ENCODE assay signal across 8 mouse cellular contexts in genomic region chr5:129385965-129386643, GRCm38 (mm10).
DNase-seq lines count a peak whose midpoint lies in the region; ATAC-seq and TF ChIP-seq lines count a peak whose summit lies in the region.
"Not testable (repeated sequence)": the region's sequence is repeated elsewhere in the genome, so short reads cannot be mapped to it uniquely, and the experiment has no call there.

No protein-coding gene starts in this region.

- H3K9ac ChIP-seq in heart, embryonic 11.5 days (ENCODE audit: low read depth, low read length); hindbrain, embryonic 15.5 days; kidney, postnatal 0 days (ENCODE audit: low read depth, low read length); liver, embryonic 15.5 days; midbrain, embryonic 11.5 days (ENCODE audit: low read length): not testable (repeated sequence)

- H3K27ac ChIP-seq in heart, embryonic 11.5 days (ENCODE audit: low read depth, low read length); hindbrain, embryonic 15.5 days (replicated peaks); kidney, postnatal 0 days; liver, embryonic 15.5 days (replicated peaks); midbrain, embryonic 11.5 days (ENCODE audit: low read depth, low read length): not testable (repeated sequence)

- peak; percentile 46 for ATAC-seq in activated CD4-positive, CD25-positive, alpha-beta regulatory T cell, adult 4 months
- ATAC-seq in erythroblast, adult 5-6 weeks (replicated peaks; ENCODE audit: low FRiP score, poor library complexity, severe bottlenecking) = 0 out of 2 replicates have a peak, but pooled peaks have one; percentile 63
- ATAC-seq in heart, embryonic 11.5 days (replicated peaks; ENCODE audit: insufficient number of reproducible peaks, low FRiP score, low TSS enrichment) = peak; percentile 70; the same call in 1 of the 2 replicates
- ATAC-seq in hindbrain, embryonic 15.5 days (ENCODE audit: low FRiP score, low read depth) = peak; percentile 87
- peak; percentile 85 for ATAC-seq in kidney, postnatal 0 days (replicated peaks; ENCODE audit: low FRiP score, low read depth)
- peak; percentile 66; the same call in 1 of the 2 replicates for ATAC-seq in liver, embryonic 15.5 days (ENCODE audit: insufficient read depth)
- peak; percentile 92 for ATAC-seq in midbrain, embryonic 11.5 days (ENCODE audit: low FRiP score)

- H3K4me1 ChIP-seq in heart, embryonic 11.5 days (ENCODE audit: control insufficient read depth, insufficient read depth, low read length); hindbrain, embryonic 15.5 days (replicated peaks); kidney, postnatal 0 days (replicated peaks; ENCODE audit: insufficient read depth, low read length); liver, embryonic 15.5 days (replicated peaks); midbrain, embryonic 11.5 days (ENCODE audit: control insufficient read depth, insufficient read depth, low read length): not testable (repeated sequence)

- TF ChIP-seq CTCF in kidney, postnatal 0 days (IDR thresholded peaks at IDR 0.05; ENCODE audit: low read depth) = not testable (repeated sequence)

- H3K27me3 ChIP-seq in heart, embryonic 11.5 days (ENCODE audit: control insufficient read depth, insufficient read depth, low read length); hindbrain, embryonic 15.5 days; kidney, postnatal 0 days (ENCODE audit: insufficient read depth, low read length); liver, embryonic 15.5 days; midbrain, embryonic 11.5 days (ENCODE audit: control insufficient read depth, insufficient read depth, low read length): not testable (repeated sequence)

- 67% methylated on average over 2 of the region's 7 CpGs for WGBS in heart, embryonic 11.5 days (ENCODE audit: insufficient replicate concordance)
- 58% methylated on average over 2 of the region's 7 CpGs for WGBS in hindbrain, embryonic 15.5 days
- WGBS in kidney, postnatal 0 days = 74% methylated on average over 2 of the region's 7 CpGs
- 69% methylated on average over 2 of the region's 7 CpGs for WGBS in liver, embryonic 15.5 days (ENCODE audit: insufficient replicate concordance)
- 67% methylated on average over 2 of the region's 7 CpGs for WGBS in midbrain, embryonic 11.5 days

- not testable (repeated sequence) for H3K4me2 ChIP-seq in heart, embryonic 11.5 days; hindbrain, embryonic 15.5 days; kidney, postnatal 0 days (ENCODE audit: low read length); liver, embryonic 15.5 days; midbrain, embryonic 11.5 days

- H3K36me3 ChIP-seq in heart, embryonic 11.5 days (ENCODE audit: control insufficient read depth, insufficient read depth, low read length); hindbrain, embryonic 15.5 days; kidney, postnatal 0 days (ENCODE audit: insufficient read depth, low read length); liver, embryonic 15.5 days (replicated peaks); midbrain, embryonic 11.5 days (ENCODE audit: control insufficient read depth, insufficient read depth, low read length): not testable (repeated sequence)

- H3K4me3 ChIP-seq in heart, embryonic 11.5 days (ENCODE audit: low read depth, low read length); hindbrain, embryonic 15.5 days; kidney, postnatal 0 days (replicated peaks; ENCODE audit: low read depth, low read length); liver, embryonic 15.5 days (replicated peaks); midbrain, embryonic 11.5 days (ENCODE audit: low read depth, low read length): not testable (repeated sequence)

- not testable (repeated sequence) for DNase-seq in kidney, postnatal 0 days (ENCODE audit: low spot score)
- peak; percentile 86 for DNase-seq in midbrain, embryonic 11.5 days (ENCODE audit: low spot score, missing footprints)
- DNase-seq in retina, postnatal 1 day = peak; percentile 37

- not testable (repeated sequence) for H3K9me3 ChIP-seq in heart, embryonic 11.5 days (replicated peaks; ENCODE audit: control insufficient read depth, low read length); hindbrain, embryonic 15.5 days; kidney, postnatal 0 days (replicated peaks; ENCODE audit: low read length); liver, embryonic 15.5 days (replicated peaks); midbrain, embryonic 11.5 days (ENCODE audit: control insufficient read depth, low read length)
